In the genomic region with DNA sequence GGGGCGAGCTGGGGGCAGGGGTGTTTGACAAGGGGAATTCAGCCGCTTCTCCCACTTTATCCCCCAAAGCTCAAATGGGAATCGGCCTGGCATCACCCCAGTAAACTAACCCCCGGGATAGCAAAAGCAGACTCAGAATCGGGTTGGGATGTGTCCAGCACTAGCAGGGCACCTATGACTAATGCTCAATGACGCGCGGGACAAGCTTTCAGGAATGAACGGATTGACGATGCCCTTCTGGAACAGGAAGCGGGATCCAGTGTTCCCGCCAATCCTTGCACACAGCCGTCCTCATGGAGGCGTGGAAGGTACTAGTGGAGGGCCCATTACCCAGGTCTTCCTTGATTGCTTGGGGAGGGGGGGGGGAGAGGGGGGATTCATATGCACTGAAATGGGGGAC, we compare ENCODE assay signal across 2 mouse cellular contexts.
TF ChIP-seq lines count a peak whose summit lies in the region.

No protein-coding gene starts in this region.

TF ChIP-seq in CH12.LX, 34 proteins besides CTCF, POLR2A, EP300 and RAD21:
- TF ChIP-seq MYC (IDR thresholded peaks at IDR 0.05; ENCODE audit: low read depth, low read length) (no peak), SMC3 (IDR thresholded peaks at IDR 0.05; ENCODE audit: low read depth, low read length) (no peak), UBTF (IDR thresholded peaks at IDR 0.05; ENCODE audit: low read depth, low read length) (no peak), PAX5 (IDR thresholded peaks at IDR 0.05; ENCODE audit: low read length) (no peak), NELFE (IDR thresholded peaks at IDR 0.05; ENCODE audit: low read depth, low read length) (no peak), RCOR1 (conservative IDR thresholded peaks at IDR 0.05; ENCODE audit: low read depth, low read length) (no peak), JUN (IDR thresholded peaks at IDR 0.05; ENCODE audit: insufficient read depth, low read depth, low read length) (no peak), JUND (conservative IDR thresholded peaks at IDR 0.05; ENCODE audit: low read depth, low read length) (no peak), MXI1 (IDR thresholded peaks at IDR 0.05; ENCODE audit: low read depth, low read length) (no peak), USF1 (IDR thresholded peaks at IDR 0.05; ENCODE audit: low read depth, low read length) (no peak), TCF12 (IDR thresholded peaks at IDR 0.05; ENCODE audit: low read depth, low read length) (no peak), ELF1 (IDR thresholded peaks at IDR 0.05; ENCODE audit: low read depth, low read length) (no peak), NRF1 (IDR thresholded peaks at IDR 0.05; ENCODE audit: low read depth, low read length) (no peak), CHD2 (IDR thresholded peaks at IDR 0.05; ENCODE audit: low read length) (no peak), CHD1 (IDR thresholded peaks at IDR 0.05; ENCODE audit: low read depth, low read length) (no peak), BHLHE40 (IDR thresholded peaks at IDR 0.05; ENCODE audit: low read depth, low read length) (no peak), MEF2A (IDR thresholded peaks at IDR 0.05; ENCODE audit: borderline replicate concordance, low read depth, low read length) (no peak), HCFC1 (IDR thresholded peaks at IDR 0.05; ENCODE audit: low read depth, low read length) (no peak), IRF4 (IDR thresholded peaks at IDR 0.05; ENCODE audit: low read depth, low read length) (no peak), KAT2A (IDR thresholded peaks at IDR 0.05; ENCODE audit: insufficient replicate concordance, low read length) (no peak)

TF ChIP-seq in MEL, 35 proteins besides CTCF, POLR2A, EP300 and RAD21:
- TF ChIP-seq ZMIZ1 (IDR thresholded peaks at IDR 0.05; ENCODE audit: low read depth, low read length), result no peak
- no peak for TF ChIP-seq POLR2AphosphoS5 (IDR thresholded peaks at IDR 0.05; ENCODE audit: borderline replicate concordance, low read depth, low read length)
- TF ChIP-seq MEF2A (IDR thresholded peaks at IDR 0.05; ENCODE audit: extremely low read depth, insufficient replicate concordance, low read depth, low read length, poor library complexity, severe bottlenecking), result no peak
- no peak for TF ChIP-seq MAZ (IDR thresholded peaks at IDR 0.05; ENCODE audit: low read depth, low read length)
- TF ChIP-seq ETS1 (IDR thresholded peaks at IDR 0.05; ENCODE audit: low read depth, low read length), result no peak
- no peak for TF ChIP-seq RCOR1 (IDR thresholded peaks at IDR 0.05; ENCODE audit: low read depth, low read length)
- no peak for TF ChIP-seq GATA1 (IDR thresholded peaks at IDR 0.05; ENCODE audit: low read depth, low read length)
- no peak for TF ChIP-seq MYC (IDR thresholded peaks at IDR 0.05; ENCODE audit: low read depth, low read length)
- TF ChIP-seq E2F4 (IDR thresholded peaks at IDR 0.05; ENCODE audit: borderline replicate concordance, low read depth, low read length), result no peak
- no peak for TF ChIP-seq ZKSCAN1 (IDR thresholded peaks at IDR 0.05; ENCODE audit: low read depth, low read length)
- no peak for TF ChIP-seq NRF1 (IDR thresholded peaks at IDR 0.05; ENCODE audit: insufficient read depth, low read depth, low read length, poor library complexity, severe bottlenecking)
- TF ChIP-seq SIN3A (IDR thresholded peaks at IDR 0.05; ENCODE audit: low read length), result no peak
- TF ChIP-seq HCFC1 (IDR thresholded peaks at IDR 0.05; ENCODE audit: low read depth, low read length), result no peak
- no peak for TF ChIP-seq MAX (IDR thresholded peaks at IDR 0.05; ENCODE audit: low read length)
- no peak for TF ChIP-seq UBTF (IDR thresholded peaks at IDR 0.05; ENCODE audit: borderline replicate concordance, insufficient read depth, low read depth, low read length)
- TF ChIP-seq ZC3H11A (IDR thresholded peaks at IDR 0.05; ENCODE audit: low read depth, low read length), result no peak
TF ChIP-seq in MEL: peak in this region for 0.
